In the genomic region with DNA sequence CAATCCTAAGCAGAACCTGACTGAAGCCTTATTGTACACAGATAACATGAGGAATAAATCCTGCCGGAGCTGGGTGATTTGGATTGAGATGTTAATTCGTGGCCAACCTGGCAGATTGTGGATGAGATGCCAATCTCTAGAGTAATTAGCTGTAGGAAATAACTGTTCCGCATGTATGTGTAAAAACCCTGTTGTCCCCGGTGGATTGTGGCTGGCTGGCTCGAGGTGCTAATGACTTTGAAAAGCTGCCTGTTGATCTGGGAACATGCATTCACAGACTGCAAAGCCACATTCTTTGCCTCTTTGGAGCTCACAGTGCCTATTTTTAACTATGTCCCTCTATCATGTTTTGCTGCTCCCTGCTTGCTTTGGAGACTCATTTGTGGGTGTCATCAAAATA, we compare ENCODE assay signal across 14 mouse cellular contexts.
DNase-seq lines count a peak whose midpoint lies in the region; ATAC-seq and TF ChIP-seq lines count a peak whose summit lies in the region.
"Had no signal": no experiment of that assay in that cellular context is flagged by ENCODE, and none has a peak within 500 bp of the region (broad histone marks: within the 10 kb centered on the region; RNA-seq: fewer than 3 reads in every experiment).

No protein-coding gene starts in this region.

- peaks cover 28% of the 10 kb centered on the region for H3K4me1 ChIP-seq in forebrain, embryonic 13.5 days
- no peaks in the 10 kb centered on the region for H3K4me1 ChIP-seq in forebrain, embryonic 11.5 days (replicated peaks; ENCODE audit: control insufficient read depth, insufficient read depth, low read length)
- 0 out of 2 replicates have a peak, but pooled peaks cover 3% of the 10 kb centered on the region for H3K4me1 ChIP-seq in hindbrain, postnatal 0 days (ENCODE audit: insufficient read depth, low read length)
- H3K4me1 ChIP-seq in hindbrain, embryonic 16.5 days (ENCODE audit: control insufficient read depth, insufficient read depth, low read depth, low read length): no peaks in the 10 kb centered on the region; the same call in 1 of the 2 replicates
- peaks cover 21% of the 10 kb centered on the region for H3K4me1 ChIP-seq in heart, embryonic 16.5 days (ENCODE audit: control insufficient read depth, insufficient read depth, low read length)
- H3K4me1 ChIP-seq in lung, embryonic 16.5 days (replicated peaks; ENCODE audit: control insufficient read depth, insufficient read depth, low read length): 0 out of 2 replicates have a peak, but pooled peaks cover 7% of the 10 kb centered on the region

- H3K4me3 ChIP-seq in forebrain, embryonic 13.5 days: no peak overlapping the region
- H3K4me3 ChIP-seq in forebrain, embryonic 11.5 days (ENCODE audit: low read depth, low read length): no peak overlapping the region
- H3K4me3 ChIP-seq in hindbrain, postnatal 0 days (ENCODE audit: low read length): no peak overlapping the region
- no peak overlapping the region for H3K4me3 ChIP-seq in hindbrain, embryonic 16.5 days (ENCODE audit: low read length)
- no peak overlapping the region for H3K4me3 ChIP-seq in heart, embryonic 16.5 days (ENCODE audit: low read length)
- no peak overlapping the region for H3K4me3 ChIP-seq in lung, embryonic 16.5 days (ENCODE audit: low read length)
- H3K4me3 ChIP-seq: embryonic facial prominence, embryonic 13.5 days; limb, embryonic 12.5 days; midbrain, embryonic 15.5 days had no signal

- TF ChIP-seq CTCF in hindbrain, postnatal 0 days (IDR thresholded peaks at IDR 0.05; ENCODE audit: low read depth): no peak

- H3K4me2 ChIP-seq in forebrain, embryonic 13.5 days: no peak overlapping the region
- H3K4me2 ChIP-seq in forebrain, embryonic 11.5 days (ENCODE audit: low read depth, low read length, severe bottlenecking): no peak overlapping the region
- H3K4me2 ChIP-seq in hindbrain, postnatal 0 days (ENCODE audit: low read depth, low read length): no peak overlapping the region
- no peak overlapping the region for H3K4me2 ChIP-seq in hindbrain, embryonic 16.5 days (ENCODE audit: low read length)
- H3K4me2 ChIP-seq in heart, embryonic 16.5 days (ENCODE audit: low read depth, low read length): no peak overlapping the region
- no peak overlapping the region for H3K4me2 ChIP-seq in lung, embryonic 16.5 days (ENCODE audit: low read depth, low read length)
- H3K4me2 ChIP-seq: embryonic facial prominence, embryonic 13.5 days; limb, embryonic 12.5 days; midbrain, embryonic 15.5 days had no signal

- WGBS in forebrain, embryonic 13.5 days: 22% methylated on average over 5 of the region's 5 CpGs
- 52% methylated on average over 5 of the region's 5 CpGs for WGBS in forebrain, embryonic 11.5 days
- WGBS in hindbrain, postnatal 0 days: 21% methylated on average over 5 of the region's 5 CpGs
- 33% methylated on average over 5 of the region's 5 CpGs for WGBS in hindbrain, embryonic 16.5 days
- WGBS in heart, embryonic 16.5 days: 32% methylated on average over 5 of the region's 5 CpGs
- 44% methylated on average over 5 of the region's 5 CpGs for WGBS in lung, embryonic 16.5 days

- no peak for DNase-seq in forebrain, embryonic 11.5 days (ENCODE audit: low spot score)
- DNase-seq in hindbrain, postnatal 0 days (ENCODE audit: low spot score): peak; percentile 40
- no peak for DNase-seq in kidney, adult 11 months
- no peak for DNase-seq in kidney, postnatal 14 days
- DNase-seq: cerebellum, adult 9-10 months; liver, postnatal 0 days; right cerebral cortex, adult 18-20 months had no signal

- H3K27me3 ChIP-seq in forebrain, embryonic 13.5 days: no peaks in the 10 kb centered on the region
- H3K27me3 ChIP-seq in forebrain, embryonic 11.5 days (ENCODE audit: control insufficient read depth, insufficient read depth, low read length): no peaks in the 10 kb centered on the region
- H3K27me3 ChIP-seq in hindbrain, postnatal 0 days (ENCODE audit: insufficient read depth, low read length): no peaks in the 10 kb centered on the region
- H3K27me3 ChIP-seq in hindbrain, embryonic 16.5 days (replicated peaks; ENCODE audit: control insufficient read depth, insufficient read depth, low read length): no peaks in the 10 kb centered on the region
- H3K27me3 ChIP-seq in heart, embryonic 16.5 days (ENCODE audit: control insufficient read depth, insufficient read depth, low read length): no peaks in the 10 kb centered on the region
- no peaks in the 10 kb centered on the region for H3K27me3 ChIP-seq in lung, embryonic 16.5 days (ENCODE audit: control insufficient read depth, insufficient read depth, low read depth, low read length)
- H3K27me3 ChIP-seq: embryonic facial prominence, embryonic 13.5 days; limb, embryonic 12.5 days; midbrain, embryonic 15.5 days had no signal

- H3K9ac ChIP-seq in forebrain, embryonic 13.5 days: no peak overlapping the region
- no peak overlapping the region for H3K9ac ChIP-seq in forebrain, embryonic 11.5 days (ENCODE audit: low read length)
- no peak overlapping the region for H3K9ac ChIP-seq in hindbrain, postnatal 0 days (replicated peaks; ENCODE audit: low read length)
- no peak overlapping the region for H3K9ac ChIP-seq in hindbrain, embryonic 16.5 days (ENCODE audit: low read depth, low read length)
- no peak overlapping the region for H3K9ac ChIP-seq in heart, embryonic 16.5 days (ENCODE audit: low read length)
- no peak overlapping the region for H3K9ac ChIP-seq in lung, embryonic 16.5 days (ENCODE audit: low read length)
- H3K9ac ChIP-seq: embryonic facial prominence, embryonic 13.5 days; limb, embryonic 12.5 days; liver, postnatal 0 days; midbrain, embryonic 15.5 days had no signal

- no peaks in the 10 kb centered on the region for H3K9me3 ChIP-seq in forebrain, embryonic 13.5 days (replicated peaks)
- H3K9me3 ChIP-seq in forebrain, embryonic 11.5 days (ENCODE audit: control insufficient read depth, low read length): no peaks in the 10 kb centered on the region
- H3K9me3 ChIP-seq in hindbrain, postnatal 0 days (ENCODE audit: low read length): no peaks in the 10 kb centered on the region
- H3K9me3 ChIP-seq in hindbrain, embryonic 16.5 days (ENCODE audit: control insufficient read depth, low read length): no peaks in the 10 kb centered on the region
- no peaks in the 10 kb centered on the region for H3K9me3 ChIP-seq in heart, embryonic 16.5 days (replicated peaks; ENCODE audit: control insufficient read depth, low read length)
- no peaks in the 10 kb centered on the region for H3K9me3 ChIP-seq in lung, embryonic 16.5 days (ENCODE audit: control insufficient read depth, low read length)
- H3K9me3 ChIP-seq: embryonic facial prominence, embryonic 13.5 days; limb, embryonic 12.5 days; midbrain, embryonic 15.5 days had no signal

- peak; percentile 70 for ATAC-seq in forebrain, embryonic 13.5 days
- no peak for ATAC-seq in forebrain, embryonic 11.5 days (replicated peaks; ENCODE audit: low FRiP score)
- no peak for ATAC-seq in hindbrain, postnatal 0 days
- no peak for ATAC-seq in hindbrain, embryonic 16.5 days
- peak; percentile 70 for ATAC-seq in heart, embryonic 16.5 days (replicated peaks; ENCODE audit: extremely low read depth, insufficient read depth, low FRiP score)
- ATAC-seq in lung, embryonic 16.5 days (ENCODE audit: low read depth): peak; percentile 26; the same call in 1 of the 2 replicates
- ATAC-seq: liver, postnatal 0 days; midbrain, embryonic 15.5 days had no signal

- H3K36me3 ChIP-seq in forebrain, embryonic 13.5 days (ENCODE audit: poor library complexity, severe bottlenecking): peaks cover 41% of the 10 kb centered on the region
- no peaks in the 10 kb centered on the region; the same call in 1 of the 2 replicates for H3K36me3 ChIP-seq in forebrain, embryonic 11.5 days (ENCODE audit: control insufficient read depth, insufficient read depth, low read length)
- H3K36me3 ChIP-seq in hindbrain, postnatal 0 days (ENCODE audit: insufficient read depth, low read length): no peaks in the 10 kb centered on the region
- H3K36me3 ChIP-seq in hindbrain, embryonic 16.5 days (ENCODE audit: control insufficient read depth, insufficient read depth, low read length): peaks cover 2% of the 10 kb centered on the region; the same call in 1 of the 2 replicates
- peaks cover 8% of the 10 kb centered on the region for H3K36me3 ChIP-seq in heart, embryonic 16.5 days (ENCODE audit: control insufficient read depth, insufficient read depth)
- no peaks in the 10 kb centered on the region; the same call in 1 of the 2 replicates for H3K36me3 ChIP-seq in lung, embryonic 16.5 days (ENCODE audit: control insufficient read depth, insufficient read depth, low read length)

- H3K27ac ChIP-seq in forebrain, embryonic 13.5 days: no peak overlapping the region
- no peak overlapping the region for H3K27ac ChIP-seq in forebrain, embryonic 11.5 days (ENCODE audit: low read depth, low read length)
- H3K27ac ChIP-seq in hindbrain, postnatal 0 days: no peak overlapping the region
- H3K27ac ChIP-seq in hindbrain, embryonic 16.5 days (ENCODE audit: low read depth, low read length): no peak overlapping the region
- peak overlapping the region; percentile 86 for H3K27ac ChIP-seq in heart, embryonic 16.5 days (ENCODE audit: low read length)
- H3K27ac ChIP-seq in lung, embryonic 16.5 days (ENCODE audit: low read length): peak overlapping the region; percentile 20; the same call in 1 of the 2 replicates
- H3K27ac ChIP-seq: embryonic facial prominence, embryonic 13.5 days; limb, embryonic 12.5 days; midbrain, embryonic 15.5 days had no signal

Comparison
In these comparisons a context has a peak if more than half of its experiments do, and no peak if none do; other contexts are left out.
1. ATAC-seq: peak in forebrain, embryonic 13.5 days (single experiment), heart, embryonic 16.5 days (single experiment) and lung, embryonic 16.5 days (single experiment); none in forebrain, embryonic 11.5 days (single experiment), hindbrain, postnatal 0 days (single experiment) and hindbrain, embryonic 16.5 days (single experiment).
2. H3K27ac ChIP-seq: peak in heart, embryonic 16.5 days (single experiment) and lung, embryonic 16.5 days (single experiment); none in forebrain, embryonic 13.5 days (single experiment), forebrain, embryonic 11.5 days (single experiment), hindbrain, postnatal 0 days (single experiment) and hindbrain, embryonic 16.5 days (single experiment).